Mouse (Mus musculus): ENCODE measurements around the gene Lrp1.

DNA sequence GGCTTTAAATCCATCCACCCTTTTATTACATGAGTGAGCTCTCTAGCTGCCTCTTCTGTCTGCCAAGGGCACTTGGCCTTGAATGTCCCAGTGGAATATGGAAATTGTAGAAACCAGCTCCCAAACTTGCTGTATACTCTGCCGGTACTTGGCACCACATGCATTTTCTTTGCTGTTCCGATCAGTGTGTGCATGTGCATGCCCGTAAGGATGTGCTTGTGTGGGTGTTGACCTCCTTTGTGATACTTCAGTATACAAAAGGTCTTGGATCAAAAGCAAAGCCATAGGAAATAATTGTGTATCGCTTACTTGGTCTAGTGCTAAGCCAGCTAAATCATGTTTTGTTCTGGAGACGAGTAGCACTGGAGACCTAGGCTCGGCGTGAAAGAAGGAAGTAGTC is 132.1 kb downstream of the Lrp1 start:
- TF ChIP-seq POLR2AphosphoS2 (IDR thresholded peaks at IDR 0.05; ENCODE audit: low read length): no peak
- TF ChIP-seq CTCF (IDR thresholded peaks at IDR 0.05 in 2 of 3, conservative IDR thresholded peaks at IDR 0.05 in 1 of 3; ENCODE audit: control insufficient read depth in 1 of 3, insufficient read depth in 1 of 3, low read depth in 2 of 3, low read length in 3 of 3, poor library complexity in 1 of 3, severe bottlenecking in 1 of 3): no peak
- no peak for TF ChIP-seq ZKSCAN1 (IDR thresholded peaks at IDR 0.05; ENCODE audit: low read depth, low read length)
- no peak for TF ChIP-seq POLR2A (IDR thresholded peaks at IDR 0.05; ENCODE audit: control insufficient read depth in 1 of 2, insufficient read depth in 1 of 2, low read depth in 1 of 2, low read length in 2 of 2, poor library complexity in 1 of 2)
- TF ChIP-seq MAFK (IDR thresholded peaks at IDR 0.05; ENCODE audit: borderline replicate concordance, low read depth, low read length): no peak
- no peak for TF ChIP-seq EP300 (IDR thresholded peaks at IDR 0.05; ENCODE audit: low read depth in 1 of 2, low read length in 2 of 2)
- no peak for TF ChIP-seq MYC (IDR thresholded peaks at IDR 0.05; ENCODE audit: low read depth, low read length)
- TF ChIP-seq HCFC1 (IDR thresholded peaks at IDR 0.05; ENCODE audit: low read depth, low read length): no peak
- no peak for TF ChIP-seq GATA1 (IDR thresholded peaks at IDR 0.05; ENCODE audit: low read depth, low read length)
- no peak for TF ChIP-seq TAL1 (IDR thresholded peaks at IDR 0.05; ENCODE audit: low read length)
- no peak for TF ChIP-seq MEF2A (IDR thresholded peaks at IDR 0.05; ENCODE audit: extremely low read depth, insufficient replicate concordance, low read depth, low read length, poor library complexity, severe bottlenecking)

All from MEL (cell line).